Mouse (Mus musculus): ENCODE data around the gene Lck.

GRCm38 (mm10) chr4:129518519-129518918 lies 54.9 kb downstream of the Lck start:
- TF ChIP-seq MAZ (IDR thresholded peaks at IDR 0.05; ENCODE audit: low read depth, low read length) (no peak), USF1 (IDR thresholded peaks at IDR 0.05; ENCODE audit: low read depth, low read length) (no peak)
